ENCODE assay signal across 16 mouse cellular contexts in genomic region chr9:86280461-86281146, GRCm38 (mm10).
"Had no signal": no experiment of that assay in that cellular context is flagged by ENCODE, and none has a peak within 500 bp of the region (broad histone marks: within the 10 kb centered on the region; RNA-seq: fewer than 3 reads in every experiment).

No protein-coding gene starts in this region.

- H3K36me3 ChIP-seq: kidney, embryonic 15.5 days; limb, embryonic 12.5 days; limb, embryonic 15.5 days; lung, embryonic 15.5 days; midbrain, embryonic 12.5 days had no signal

- H3K27ac ChIP-seq: kidney, embryonic 15.5 days; limb, embryonic 12.5 days; limb, embryonic 15.5 days; liver, embryonic 14.5 days; lung, embryonic 15.5 days; midbrain, embryonic 12.5 days had no signal

- H3K4me1 ChIP-seq: limb, embryonic 12.5 days; limb, embryonic 15.5 days; megakaryocyte, embryonic 14.5 days had no signal

- H3K4me2 ChIP-seq: kidney, embryonic 15.5 days; limb, embryonic 12.5 days; limb, embryonic 15.5 days; liver, embryonic 11.5 days; lung, embryonic 15.5 days; midbrain, embryonic 12.5 days had no signal

- H3K27me3 ChIP-seq: kidney, embryonic 15.5 days; limb, embryonic 12.5 days; limb, embryonic 15.5 days; lung, embryonic 15.5 days; megakaryocyte, embryonic 14.5 days; midbrain, embryonic 12.5 days had no signal

- ATAC-seq: liver, postnatal 0 days had no signal

- DNase-seq: kidney, postnatal 10 days; kidney, postnatal 36 days; left cerebral cortex, postnatal 4 days; liver, postnatal 0 days; lung, postnatal 10 days; lung, postnatal 36 days; thymus, adult 18-20 months; thymus, postnatal 36 days had no signal

- H3K9me3 ChIP-seq: limb, embryonic 15.5 days; lung, embryonic 15.5 days had no signal

- H3K9ac ChIP-seq: kidney, embryonic 15.5 days; limb, embryonic 12.5 days; limb, embryonic 15.5 days; liver, embryonic 14.5 days; liver, postnatal 0 days; lung, embryonic 15.5 days; midbrain, embryonic 12.5 days had no signal

- H3K4me3 ChIP-seq: kidney, embryonic 15.5 days; limb, embryonic 12.5 days; limb, embryonic 15.5 days; lung, embryonic 15.5 days; megakaryocyte, embryonic 14.5 days; midbrain, embryonic 12.5 days had no signal
